Mouse (Mus musculus) c-Kit-positive CD71-positive TER-119-negative erythroid progenitor cells, embryonic 14.5 days (primary cell): ENCODE results near the gene Pla2g1b.

Experiments used
- DNase-seq: peaks from one replicate; pipeline ENCODE4 v3.0.0-alpha.2; 2013; ENCODE audit warnings: low read depth

The Pla2g1b gene

DNA sequence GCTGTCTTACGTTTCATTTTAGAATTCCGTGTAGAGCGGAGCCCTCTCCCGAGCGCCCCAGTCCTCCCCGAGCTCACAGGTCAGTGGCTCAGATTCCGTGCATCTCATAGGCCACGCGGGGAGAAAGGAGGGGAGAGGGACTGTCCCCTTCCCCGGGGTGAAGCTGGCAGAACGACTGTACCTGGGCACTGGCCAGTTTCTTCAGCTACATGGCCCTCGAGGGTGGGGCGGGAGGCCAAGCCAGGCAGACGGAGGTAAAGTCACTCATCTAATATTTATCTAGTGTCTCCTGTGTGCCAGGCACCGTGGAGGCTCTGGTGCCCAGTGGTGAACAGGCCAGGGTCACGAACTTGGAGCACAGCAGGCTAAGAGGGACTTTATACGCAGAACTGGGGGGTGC is 19.0 kb upstream of the Pla2g1b start:
- no peak for DNase-seq

DNA sequence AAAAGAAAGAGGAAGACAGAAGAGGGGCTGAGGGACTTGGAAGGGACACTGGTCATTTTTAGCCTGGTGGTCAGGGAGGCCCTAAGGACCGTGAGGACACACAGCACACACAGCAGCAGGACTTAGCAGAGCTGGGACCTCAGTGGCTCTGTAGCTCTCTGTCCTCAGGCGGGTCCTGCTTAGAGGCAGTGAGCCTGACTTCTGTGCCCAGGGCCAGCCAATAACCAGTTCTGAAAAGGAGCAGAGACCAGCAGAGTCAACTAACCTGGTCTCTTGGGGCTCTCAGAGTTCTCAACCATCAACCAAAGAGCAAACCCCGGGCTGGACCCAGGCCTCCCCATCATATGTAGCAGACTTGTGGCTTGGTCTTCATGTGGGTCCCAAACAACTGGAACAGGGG is 16.8 kb upstream of the Pla2g1b start:
- DNase-seq: no peak

DNA sequence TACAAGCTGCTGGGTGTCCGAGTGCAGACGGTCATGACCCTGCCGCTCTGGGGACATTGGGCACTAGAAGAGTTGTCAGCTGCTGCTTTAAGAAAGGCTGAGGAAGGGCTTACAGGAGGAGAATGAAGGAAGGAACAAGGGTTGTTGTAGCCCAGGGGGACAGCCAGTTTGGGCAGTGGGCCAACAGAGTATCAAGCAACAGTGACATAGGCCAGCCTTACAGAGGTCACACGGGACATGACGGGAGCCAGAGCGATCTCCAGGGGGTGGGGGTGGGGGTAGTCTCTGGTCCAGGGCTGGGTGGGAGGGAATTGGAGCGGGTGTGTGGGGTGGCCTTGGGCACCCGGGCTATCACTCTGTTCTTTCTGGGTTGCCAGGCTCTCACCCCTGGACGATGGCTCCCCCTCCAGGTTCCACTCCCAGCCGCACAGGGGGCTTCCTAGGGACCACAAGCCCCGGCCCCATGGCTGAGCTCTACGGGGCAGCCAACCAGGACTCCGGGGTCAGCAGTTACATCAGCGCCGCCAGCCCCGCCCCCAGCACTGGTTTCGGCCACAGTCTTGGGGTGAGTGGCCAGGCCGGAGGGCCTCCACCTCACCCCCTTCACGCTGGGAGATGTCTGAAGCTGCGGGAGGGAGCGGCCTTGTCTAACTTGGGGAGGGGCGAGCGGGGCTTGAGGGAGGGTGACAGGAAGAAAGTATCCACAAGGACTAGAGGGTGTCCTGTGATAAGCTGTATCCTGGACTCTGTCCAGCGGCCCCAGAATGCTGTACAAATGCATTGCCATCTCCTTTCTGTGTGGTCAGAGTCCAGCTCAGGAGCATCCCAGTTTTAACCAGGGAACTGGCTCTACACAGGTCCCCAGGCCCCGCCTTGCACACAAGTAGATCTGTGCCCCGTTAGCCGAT is 15.4 kb upstream of the Pla2g1b start:
- DNase-seq: no peak

DNA sequence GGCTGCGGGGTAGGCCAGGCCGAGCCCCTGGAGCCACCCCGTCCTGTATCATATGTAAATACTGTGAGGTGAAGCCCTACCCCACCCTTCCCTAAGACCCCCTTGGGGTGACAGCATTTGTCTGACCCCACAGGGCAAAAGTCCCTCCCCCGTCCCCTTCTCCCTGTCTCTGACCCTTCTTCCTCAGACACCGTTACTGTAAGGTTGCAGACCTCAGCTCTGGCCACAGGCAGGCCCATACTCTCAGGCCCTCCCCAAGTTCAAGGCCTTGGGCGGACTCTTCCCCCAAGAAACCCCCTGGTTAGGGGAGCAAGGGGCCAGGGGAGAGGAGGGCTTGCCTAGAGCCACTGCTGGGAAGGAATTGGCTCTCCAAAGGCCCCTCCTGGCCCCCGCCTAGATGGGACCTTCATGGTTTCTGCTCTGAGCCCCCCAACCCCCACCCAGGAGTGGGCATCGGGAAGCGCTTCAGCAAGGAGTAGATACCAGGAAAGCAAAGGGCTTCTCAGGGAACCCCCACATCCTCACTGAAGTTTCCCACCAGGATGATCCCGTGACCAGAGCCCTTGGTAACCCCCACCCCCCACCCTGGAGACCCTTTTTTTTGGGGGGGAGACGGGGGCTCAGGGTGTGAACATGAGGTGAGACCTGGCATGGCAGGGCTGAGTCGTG is 11.5 kb upstream of the Pla2g1b start:
- no peak for DNase-seq

DNA sequence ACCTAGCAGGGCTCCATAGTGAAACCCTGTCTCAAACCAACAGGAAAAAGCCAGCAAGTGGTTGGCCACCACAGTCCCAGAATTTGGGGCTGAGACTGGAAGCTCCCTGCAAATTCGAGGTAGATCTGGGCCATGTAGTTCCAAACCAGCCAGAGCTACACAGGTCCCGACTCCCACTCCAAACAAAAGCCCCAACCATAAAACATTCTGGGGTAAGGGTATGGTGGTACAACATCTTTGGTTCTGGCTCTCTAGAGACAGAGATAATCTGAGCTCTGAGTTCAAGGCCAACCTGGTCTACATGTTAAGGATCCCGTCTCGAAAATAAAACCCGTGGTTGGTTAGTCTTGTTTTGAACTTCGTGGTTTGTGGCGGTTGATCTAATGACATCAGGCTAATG is 10.2 kb upstream of the Pla2g1b start:
- DNase-seq: no peak

DNA sequence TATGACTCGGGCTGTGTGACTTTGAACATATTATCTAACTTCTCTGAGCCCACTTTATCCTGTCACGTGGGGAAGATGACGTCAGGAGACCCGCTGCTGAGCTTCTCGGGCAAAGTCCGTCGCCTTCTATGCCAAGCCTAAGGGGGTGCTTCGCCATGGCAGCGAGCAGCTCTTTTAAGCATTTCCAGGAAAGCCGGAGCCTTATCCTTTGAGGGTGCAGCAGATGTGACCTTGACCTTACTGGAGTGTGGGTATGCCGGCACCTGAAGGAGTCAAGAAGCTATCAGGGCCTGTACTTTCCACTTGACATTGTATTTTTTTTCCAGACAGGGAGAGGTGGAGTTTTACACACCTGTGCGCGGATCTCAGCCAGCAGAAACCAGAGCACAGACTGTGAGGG is 7.1 kb upstream of the Pla2g1b start:
- no peak for DNase-seq

DNA sequence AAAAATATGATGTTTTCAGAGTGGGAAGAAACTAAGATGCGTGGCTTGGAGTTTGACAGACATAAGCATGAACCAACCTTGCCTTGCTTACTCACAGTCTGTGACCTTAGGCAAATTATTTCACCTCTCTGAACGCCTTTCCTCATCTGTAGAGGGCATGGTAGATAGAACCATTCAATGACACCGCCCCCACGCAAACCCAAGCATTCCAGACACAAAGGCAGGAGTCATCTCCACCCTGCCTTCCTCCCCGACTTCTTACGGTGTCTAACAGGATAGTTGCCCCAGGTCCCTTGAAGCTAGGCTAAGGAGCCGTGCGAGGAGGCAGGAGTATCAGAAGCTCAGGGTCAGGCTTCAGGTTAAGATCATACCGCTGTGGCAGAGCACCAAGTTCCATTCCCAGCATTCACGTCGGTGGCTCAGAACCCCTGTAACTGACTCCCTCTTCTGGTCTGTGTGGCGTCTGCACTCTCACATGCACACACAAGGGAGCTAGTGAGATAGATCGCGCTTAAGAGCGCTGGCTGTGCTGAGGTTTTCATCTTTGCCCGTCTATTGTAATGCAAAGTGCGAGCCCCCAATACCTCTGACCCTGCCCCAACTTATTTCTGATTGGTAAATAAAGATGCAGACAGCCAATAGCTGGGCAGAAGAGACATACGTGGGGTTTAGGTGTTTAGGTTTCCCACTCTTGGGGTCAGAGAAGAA is 1.5 kb upstream of the Pla2g1b start:
- no peak for DNase-seq

DNA sequence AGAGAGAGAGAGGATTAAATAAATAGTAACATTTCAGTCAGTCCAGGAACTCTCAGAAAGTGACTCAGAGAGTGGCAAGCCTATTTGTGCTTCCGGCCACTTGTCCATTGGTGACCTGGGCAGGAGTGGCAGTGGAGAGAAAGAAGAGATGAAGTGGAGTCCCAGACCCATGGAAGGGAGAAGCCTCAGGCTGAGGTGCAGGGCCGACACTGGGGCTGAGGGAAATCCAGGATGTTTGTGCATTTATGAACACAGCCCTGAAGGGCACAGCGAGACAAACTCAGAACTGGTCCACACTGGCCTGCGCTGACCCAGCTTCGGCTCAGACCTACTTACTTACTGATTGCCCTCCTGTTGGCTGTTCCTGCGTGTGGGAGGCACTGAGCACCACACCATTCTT is 3.7 kb downstream of the Pla2g1b start:
- no peak for DNase-seq

DNA sequence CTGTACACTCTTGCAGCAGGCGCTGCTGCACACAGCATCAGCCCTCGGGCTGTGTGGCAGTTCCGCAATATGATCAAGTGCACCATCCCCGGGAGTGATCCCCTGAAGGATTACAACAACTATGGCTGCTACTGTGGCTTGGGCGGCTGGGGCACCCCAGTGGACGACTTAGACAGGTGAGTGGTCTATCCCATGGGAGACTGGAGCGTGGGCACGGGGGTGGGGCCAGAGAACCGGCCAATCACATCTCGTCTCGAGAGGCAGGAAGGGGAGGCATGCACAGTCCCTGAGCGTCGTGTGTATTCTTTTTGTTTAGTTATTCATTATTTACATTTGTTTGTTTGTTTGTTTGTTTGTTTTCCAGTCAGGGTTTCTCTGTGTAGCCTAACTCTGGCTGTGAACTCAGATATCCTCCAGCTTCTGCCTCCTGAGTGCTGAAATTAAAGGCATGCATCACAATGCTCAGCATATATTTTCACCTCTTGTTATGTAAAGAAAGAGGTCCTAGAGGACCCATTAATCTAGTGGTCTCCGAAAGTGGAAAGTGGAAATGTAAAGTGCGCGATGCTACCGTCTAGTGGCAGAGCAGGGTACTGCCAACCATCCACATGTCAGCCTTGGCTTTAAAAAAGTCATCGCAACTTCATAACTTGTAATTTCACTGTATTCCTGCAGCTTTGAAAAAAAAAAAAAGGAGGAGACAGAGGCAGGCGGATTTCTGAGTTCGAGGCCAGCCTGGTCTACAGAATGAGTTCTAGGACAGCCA is 4.9 kb downstream of the Pla2g1b start:
- peak; percentile 44 for DNase-seq

DNA sequence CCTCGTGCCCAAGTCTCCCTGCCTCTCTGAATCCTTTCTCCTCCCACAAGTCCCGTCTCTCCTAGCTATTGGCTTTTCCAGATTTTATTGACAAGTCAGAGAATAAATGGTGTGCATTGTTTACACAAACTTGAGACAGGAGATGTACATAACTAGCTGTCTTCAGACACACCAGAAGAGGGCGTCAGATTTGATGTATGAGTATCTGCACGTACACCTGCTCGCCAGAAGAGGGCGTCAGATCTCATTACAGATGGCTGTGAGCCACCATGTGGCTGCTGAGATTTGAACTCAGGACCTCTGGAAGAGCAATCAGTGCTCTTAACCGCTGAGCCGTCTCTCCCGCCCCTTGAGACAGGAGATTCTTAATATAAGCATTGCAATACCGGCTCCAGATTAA is 7.1 kb downstream of the Pla2g1b start:
- DNase-seq: no peak

DNA sequence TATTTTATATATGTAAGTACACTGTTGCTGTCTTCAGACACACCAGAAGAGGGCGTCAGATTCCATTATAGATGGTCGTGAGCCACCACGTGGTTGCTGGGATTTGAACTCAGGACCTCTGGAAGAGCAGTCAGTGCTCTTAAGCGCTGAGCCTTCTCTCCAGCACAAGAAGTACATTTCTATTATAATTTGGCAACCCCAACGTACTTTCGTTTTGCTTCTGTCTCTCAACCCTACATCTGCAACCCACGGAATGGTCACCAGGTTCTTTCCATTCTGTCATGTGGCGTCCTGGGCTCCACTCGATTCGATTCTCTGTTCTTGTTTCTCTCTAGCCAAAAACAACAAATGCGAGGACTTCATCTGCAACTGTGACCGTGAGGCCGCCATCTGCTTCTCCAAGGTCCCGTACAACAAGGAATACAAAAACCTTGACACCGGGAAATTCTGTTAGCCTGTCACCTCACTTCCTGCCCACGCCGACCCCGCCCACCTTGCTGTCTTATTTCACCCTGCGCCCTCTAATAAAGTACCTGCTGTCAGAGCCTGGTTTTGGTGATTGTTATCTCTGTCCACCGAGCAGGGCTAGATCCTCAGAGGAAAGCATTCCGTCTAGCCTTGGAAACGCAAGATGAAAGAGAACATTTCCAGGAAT is 8.2 kb downstream of the Pla2g1b start:
- DNase-seq: no peak

DNA sequence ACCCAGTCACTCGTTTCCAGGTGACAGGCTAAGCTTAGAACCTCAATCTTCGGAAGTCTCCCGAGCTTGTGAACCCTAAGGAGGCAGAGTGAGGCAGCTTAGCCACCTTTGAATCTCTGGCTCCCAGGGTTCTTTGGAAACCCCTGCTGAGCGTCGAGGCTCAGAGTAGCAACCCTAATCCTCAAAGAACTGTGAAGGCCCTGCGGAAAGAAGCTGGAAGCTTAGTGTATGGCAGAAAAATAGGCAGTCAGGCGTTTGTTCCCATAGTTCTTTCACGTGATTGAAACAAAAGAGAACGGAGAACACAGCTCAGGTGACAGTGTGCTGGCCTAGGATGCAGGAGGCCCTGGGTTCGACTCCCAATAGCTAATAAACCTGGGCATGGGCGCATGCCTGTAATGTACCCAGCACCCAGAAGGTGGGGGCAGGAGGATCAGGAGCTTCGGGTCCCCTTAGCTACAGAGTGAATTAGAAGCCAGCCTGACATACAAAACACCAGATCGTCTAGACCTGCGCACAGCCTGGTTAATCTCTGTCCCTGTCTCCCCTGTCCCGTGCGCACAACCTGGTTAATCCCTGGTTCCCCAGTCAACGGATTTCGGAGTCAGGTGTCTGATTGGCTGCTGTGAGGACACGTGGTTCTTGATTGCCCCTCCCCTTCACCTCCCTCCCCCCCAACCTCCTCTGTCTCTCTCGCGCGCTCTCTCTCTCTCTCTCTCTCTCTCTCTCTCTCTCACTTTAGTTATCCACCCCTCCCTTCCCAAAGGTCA is 9.5 kb downstream of the Pla2g1b start:
- peak; percentile 42 for DNase-seq

DNA sequence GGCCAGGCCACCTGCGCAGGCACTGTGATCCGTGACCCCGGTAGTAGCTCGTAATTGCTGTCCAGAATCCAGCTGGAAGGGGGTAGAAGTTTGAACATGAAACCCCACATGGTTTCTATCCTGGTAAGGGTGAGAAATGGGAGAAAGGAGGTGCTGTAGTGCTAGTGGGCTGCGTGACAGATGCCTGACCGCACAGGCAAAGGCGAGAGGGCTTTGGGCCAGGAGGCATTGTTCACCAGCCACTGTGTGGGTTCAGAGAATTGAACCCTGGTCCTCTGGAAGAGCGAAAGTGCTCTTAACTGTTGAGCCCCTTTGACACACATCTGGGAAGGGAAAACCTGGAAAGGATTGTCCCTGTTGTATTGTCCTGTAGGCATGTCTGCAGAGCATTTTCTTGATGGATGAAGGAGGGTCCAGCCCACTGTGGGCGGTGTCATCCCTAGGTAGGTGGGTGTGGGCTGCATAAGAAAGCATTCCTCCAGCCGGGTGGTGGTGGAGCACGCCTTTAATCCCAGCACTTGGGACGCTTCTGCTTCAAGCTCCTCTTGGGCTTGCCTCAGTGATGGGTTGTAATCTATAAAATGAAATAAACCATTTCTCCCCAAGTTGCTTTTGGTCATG is 10.2 kb downstream of the Pla2g1b start:
- DNase-seq: no peak

DNA sequence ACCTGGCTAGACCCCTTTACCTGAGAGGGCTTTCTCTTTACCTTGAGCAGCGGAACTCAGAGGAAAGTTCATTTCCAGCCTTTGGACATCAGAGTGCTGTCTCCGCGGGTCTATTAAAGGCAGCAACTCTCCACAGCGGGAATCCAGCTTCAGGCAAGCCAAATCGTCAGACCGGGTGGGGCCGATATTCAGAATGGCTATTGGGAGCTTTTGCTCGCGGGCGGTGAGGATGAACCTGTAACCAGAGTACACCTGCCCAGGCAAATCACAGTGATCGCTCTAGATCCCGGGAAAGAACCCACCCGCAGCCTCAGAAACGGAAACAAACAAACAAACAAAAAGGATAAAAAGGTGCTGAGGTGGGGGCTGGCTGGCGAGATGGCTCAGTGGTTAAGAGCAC is 13.5 kb downstream of the Pla2g1b start:
- no peak for DNase-seq

DNA sequence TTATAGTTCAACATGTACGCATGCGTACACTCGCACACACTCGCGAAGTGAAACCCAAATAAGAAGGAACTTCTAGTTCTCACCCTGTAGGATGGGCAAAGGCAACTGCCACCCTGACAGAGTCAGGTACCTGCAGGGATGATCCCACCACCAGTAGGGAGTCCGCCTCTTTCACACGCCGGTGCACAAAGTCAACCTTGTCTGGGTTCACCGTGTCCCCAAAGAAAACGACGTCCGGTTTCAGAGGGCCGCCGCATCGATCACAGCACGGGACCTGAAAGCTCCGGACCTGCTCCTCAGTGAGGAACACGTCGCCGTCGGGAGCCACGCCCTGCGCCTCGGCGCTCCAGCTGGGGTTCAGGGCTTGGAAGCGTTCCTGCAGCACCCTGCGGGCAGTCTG is 14.0 kb downstream of the Pla2g1b start:
- DNase-seq: no peak

DNA sequence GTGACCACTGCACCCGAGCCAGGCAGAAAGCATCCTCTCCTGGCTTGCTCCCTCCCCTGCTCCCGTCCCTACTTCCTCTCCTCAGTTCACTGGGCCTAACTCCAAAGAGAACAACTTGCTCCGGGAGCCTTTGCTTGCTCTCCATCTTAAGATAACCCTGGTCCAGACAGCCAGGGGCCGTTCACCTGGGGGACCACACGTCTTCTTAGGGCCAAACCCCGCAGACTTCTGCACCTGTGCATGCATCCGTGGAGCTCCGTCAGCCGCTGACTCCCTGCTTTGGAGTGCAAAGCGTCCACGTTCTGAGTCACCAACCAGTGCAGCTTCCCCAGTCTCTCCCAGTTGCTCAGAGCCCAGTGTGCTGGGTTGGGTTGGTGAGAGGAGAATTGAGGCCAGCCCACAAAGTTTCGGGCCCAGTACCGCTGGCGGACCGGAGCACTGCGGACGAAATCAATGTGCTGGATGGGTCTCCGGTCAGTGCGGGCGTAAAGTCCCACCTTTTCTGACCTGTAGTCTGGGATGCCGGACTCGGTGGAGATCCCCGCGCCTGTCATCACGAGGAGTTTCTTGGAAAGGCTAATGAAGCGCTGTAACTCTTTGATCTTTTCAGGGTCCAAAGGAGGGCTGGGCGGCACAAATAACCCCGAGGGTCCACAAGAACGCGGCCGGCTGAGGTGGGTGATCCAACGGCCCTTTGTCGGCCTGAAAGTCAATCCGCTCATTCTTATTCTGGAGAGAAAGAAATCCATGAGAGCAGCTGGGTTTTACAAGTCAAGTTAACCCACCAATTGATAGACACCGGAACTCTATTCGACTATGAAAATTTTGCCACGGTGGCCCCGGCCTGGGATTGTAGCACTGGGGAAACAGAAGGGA is 16.6 kb downstream of the Pla2g1b start:
- no peak for DNase-seq

DNA sequence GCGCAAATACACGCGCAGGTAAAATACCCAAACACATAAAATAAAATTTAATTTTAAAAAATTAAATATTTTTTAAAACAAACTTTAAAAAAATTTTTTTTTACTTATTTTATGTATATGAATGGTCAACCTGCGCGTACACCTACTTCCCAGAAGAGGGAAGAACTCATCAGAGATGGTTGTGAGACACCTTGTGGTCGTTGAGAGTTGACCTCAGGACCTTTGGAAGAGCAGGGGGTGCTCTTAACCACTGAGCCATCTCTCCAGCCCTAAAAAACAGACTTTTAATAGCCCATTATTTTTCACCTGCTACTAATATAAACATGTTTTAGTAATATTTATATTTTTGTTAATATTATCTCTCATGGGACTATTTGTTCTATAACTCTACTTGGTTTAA is 17.3 kb downstream of the Pla2g1b start:
- DNase-seq: no peak

DNA sequence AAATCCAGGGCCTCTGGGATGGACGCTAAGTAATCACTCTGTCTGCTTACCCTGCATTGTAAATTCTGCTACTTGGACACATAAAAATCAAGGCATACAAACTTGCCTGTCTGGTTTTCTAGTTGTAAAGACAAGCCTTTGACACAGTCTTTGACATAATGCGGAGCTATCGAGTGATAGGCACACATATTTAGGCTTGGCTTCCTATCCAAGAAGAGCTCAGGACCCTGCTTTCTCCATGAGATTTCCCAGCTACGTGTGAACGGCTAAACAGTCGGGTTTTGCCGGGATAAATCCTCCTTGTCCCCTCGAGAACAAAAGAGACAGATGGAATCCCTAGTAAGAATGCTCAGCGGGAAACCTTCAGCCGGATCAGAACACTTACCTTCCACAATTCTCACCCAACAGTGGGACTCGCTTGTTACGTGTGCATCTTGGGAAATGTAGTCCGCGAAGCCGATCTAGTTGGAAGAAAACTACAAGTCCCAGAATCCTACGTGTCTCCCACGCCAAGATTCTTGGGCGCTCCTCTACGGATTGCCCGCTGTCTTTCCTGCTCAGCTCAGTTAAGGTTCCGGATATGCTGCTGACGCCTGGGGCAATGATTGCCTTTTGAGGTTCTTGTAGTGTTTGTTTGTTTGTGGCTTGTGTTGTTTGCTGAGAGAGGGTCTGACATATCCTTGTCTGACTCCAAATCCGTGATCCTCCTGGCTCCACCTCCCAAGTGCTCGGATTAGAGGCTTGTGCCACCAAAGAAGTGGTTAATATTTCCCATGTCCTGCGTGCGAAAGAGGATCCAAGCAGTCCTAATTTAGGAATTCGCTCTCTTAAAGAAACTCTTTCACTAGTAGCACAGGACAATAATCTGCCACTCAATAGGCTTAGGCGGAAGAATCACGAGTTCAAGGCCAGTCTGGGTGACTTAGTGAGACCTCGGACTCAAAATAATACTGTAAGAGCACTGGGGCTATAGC is 18.2 kb downstream of the Pla2g1b start, which contains the start of gene Sirt4:
Gene Sirt4 (minus strand): TSS at position 779 of the 974 bp plus-strand sequence.
- DNase-seq: peak; percentile 96
